Mouse (Mus musculus) lung, embryonic 15.5 days (tissue): ENCODE data around the gene Cbx7. TPM values are rescaled to one million over a fixed set of nuclear protein-coding genes. Genes with fewer than 3 reads are reported as not detected.

Experiments
- ATAC-seq: fragments of 200-750 bp; cut with Nextera tagmentation; 2 replicates; pipeline ENCODE4 v1.8.0; 2017; ENCODE audit warnings: moderate number of reproducible peaks, borderline replicate concordance; ENCODE audit not compliant: low FRiP score, low TSS enrichment; ENCODE audit errors: extremely low read depth
- H3K27ac ChIP-seq: fragments of 300-500 bp; sonication (generic); 2 replicates; pipeline ENCODE4 v1.5.1; 2015; ENCODE audit warnings: moderate library complexity, mild to moderate bottlenecking, inconsistent platforms
- H3K27me3 ChIP-seq: fragments of 300-500 bp; sonication (generic); 2 replicates; pipeline ENCODE4 v1.6.1; 2015; ENCODE audit warnings: inconsistent platforms
- H3K36me3 ChIP-seq: fragments of 300-500 bp; sonication (generic); 2 replicates; pipeline ENCODE4 v1.6.1; 2015; ENCODE audit warnings: inconsistent platforms
- H3K4me1 ChIP-seq: fragments of 300-500 bp; sonication (generic); 2 replicates; pipeline ENCODE4 v1.6.1; 2015; ENCODE audit warnings: inconsistent platforms
- H3K4me2 ChIP-seq: fragments of 300-500 bp; sonication (generic); 2 replicates; pipeline ENCODE4 v1.6.1; 2015; ENCODE audit warnings: inconsistent platforms, mild to moderate bottlenecking, moderate library complexity
- H3K4me3 ChIP-seq: fragments of 300-500 bp; sonication (generic); 2 replicates; pipeline ENCODE4 v1.5.1; 2015; ENCODE audit warnings: mild to moderate bottlenecking, inconsistent platforms
- H3K9ac ChIP-seq: fragments of 300-500 bp; sonication (generic); 2 replicates; pipeline ENCODE4 v1.6.1; 2015; ENCODE audit warnings: inconsistent platforms
- H3K9me3 ChIP-seq: fragments of 300-500 bp; sonication (generic); 2 replicates; pipeline ENCODE4 v1.6.1; 2016; ENCODE audit warnings: inconsistent platforms
- WGBS: fragments of 180-500 bp; shearing (Covaris S2); methylation state at CpG from one replicate; pipeline ENCODE4 v1.1.7; 2015; 5-methylcytosine and 5-hydroxymethylcytosine counted together
- polyA plus RNA-seq: library from polyadenylated mRNA; unstranded; fragments of >200 nt; fragmentation: Nextera tagmentation; extraction: Ambion mirVana; gene quantifications from 2 replicates; pipeline ENCODE4 v1.2.1, GENCODE M21; 2015

Gene Cbx7
- polyA plus RNA-seq, 1 experiment from 2014 or later: 2.8 TPM

GRCm38 (mm10) chr15:79932323-79932987 lies 38.5 kb downstream of the Cbx7 start:
- peak overlapping the region; percentile 92 for H3K4me2 ChIP-seq
- ATAC-seq: peak; percentile 53
- peaks cover 39% of the 10 kb centered on the region for H3K4me1 ChIP-seq
- peaks cover 48% of the 10 kb centered on the region for H3K27me3 ChIP-seq
- no peaks in the 10 kb centered on the region for H3K36me3 ChIP-seq
- peak overlapping the region; percentile 50; the same call in 1 of the 2 replicates for H3K27ac ChIP-seq
- no peaks in the 10 kb centered on the region for H3K9me3 ChIP-seq
- peak overlapping the region; percentile 63 for H3K4me3 ChIP-seq
- WGBS: 2% methylated on average over 60 of the region's 62 CpGs
- H3K9ac ChIP-seq: peak overlapping the region; percentile 37; the same call in 1 of the 2 replicates

DNA sequence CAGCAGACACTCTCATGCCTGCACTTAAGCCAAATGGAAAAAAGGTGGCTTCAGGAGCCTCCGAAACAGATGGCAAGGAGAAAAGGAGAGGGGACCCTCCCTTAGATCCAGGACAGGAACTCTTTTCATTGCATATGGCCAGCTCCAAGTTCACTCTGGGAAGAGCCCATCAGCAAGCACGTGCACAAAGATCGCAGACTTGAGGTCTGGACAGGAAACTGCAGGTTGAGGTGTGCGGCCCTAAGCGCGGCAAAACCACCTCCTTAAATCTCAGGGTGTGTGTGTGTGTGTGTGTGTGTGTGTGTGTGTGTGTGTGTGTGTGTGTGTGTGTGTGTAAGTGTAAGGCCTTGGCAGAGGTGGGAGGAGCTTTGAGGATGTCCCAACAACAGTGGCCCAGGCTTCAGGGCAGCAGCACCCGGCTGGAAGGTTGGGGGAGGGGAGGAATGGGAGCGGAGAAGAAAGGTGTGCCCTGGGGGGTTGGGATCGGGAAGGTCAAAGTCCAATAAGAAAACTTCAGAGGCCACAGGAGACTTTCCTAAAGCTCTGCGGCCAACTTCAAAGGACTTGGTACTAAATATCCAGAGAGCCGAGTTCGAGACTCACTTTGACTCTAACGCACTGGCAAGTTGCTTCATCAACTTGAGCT lies 39.3 kb downstream of the Cbx7 start:
- ATAC-seq: no peak
- H3K27me3 ChIP-seq: peaks cover 48% of the 10 kb centered on the region
- H3K4me3 ChIP-seq: peak overlapping the region; percentile 63
- H3K9me3 ChIP-seq: no peaks in the 10 kb centered on the region
- H3K27ac ChIP-seq: no peak overlapping the region
- H3K4me1 ChIP-seq: peaks cover 44% of the 10 kb centered on the region
- H3K4me2 ChIP-seq: peak overlapping the region; percentile 92
- WGBS: 20% methylated on average over 13 of the region's 13 CpGs
- H3K36me3 ChIP-seq: no peaks in the 10 kb centered on the region
- no peak overlapping the region; the same call in 1 of the 2 replicates for H3K9ac ChIP-seq

DNA sequence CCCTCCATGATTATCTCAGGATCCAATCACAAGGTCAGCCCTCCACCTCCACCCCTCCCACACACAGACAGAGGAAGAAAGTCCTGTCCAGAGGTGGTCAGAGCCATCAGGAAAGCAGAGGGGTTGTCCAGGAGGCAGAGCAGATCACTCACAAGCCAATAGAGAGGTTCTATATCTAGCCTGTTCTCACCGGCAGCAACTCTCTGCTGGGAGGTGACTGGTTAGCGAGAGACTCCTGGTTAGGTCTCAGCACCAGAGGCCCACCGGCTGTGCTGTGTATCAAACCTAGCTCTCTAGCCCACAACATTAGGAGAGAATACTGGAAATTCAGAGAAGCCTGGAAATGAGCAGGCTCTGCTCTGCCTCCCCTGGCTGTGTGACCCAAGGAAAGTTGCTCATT lies 41.2 kb downstream of the Cbx7 start:
- Histone ChIP-seq H3K27ac (no peak overlapping the region), H3K4me3 (no peak overlapping the region), H3K4me2 (no peak overlapping the region), H3K9me3 (no peaks in the 10 kb centered on the region), H3K9ac (no peak overlapping the region), H3K36me3 (no peaks in the 10 kb centered on the region), H3K4me1 (peaks cover 40% of the 10 kb centered on the region), H3K27me3 (peaks cover 43% of the 10 kb centered on the region)
- 92% methylated on average over 3 of the region's 3 CpGs for WGBS
- no peak for ATAC-seq

- H3K27ac ChIP-seq: 0 out of 2 replicates have a peak overlapping the region, but pooled peaks have one; percentile 26
- H3K4me2 ChIP-seq: no peak overlapping the region
- no peak overlapping the region for H3K4me3 ChIP-seq
- WGBS: 78% methylated on average over 2 of the region's 2 CpGs
- peaks cover 33% of the 10 kb centered on the region for H3K27me3 ChIP-seq
- no peak overlapping the region for H3K9ac ChIP-seq
- H3K36me3 ChIP-seq: no peaks in the 10 kb centered on the region
- no peak for ATAC-seq
- H3K4me1 ChIP-seq: peaks cover 30% of the 10 kb centered on the region
- H3K9me3 ChIP-seq: no peaks in the 10 kb centered on the region
Measured at GRCm38 (mm10) chr15:79928736-79929135, 42.2 kb downstream of the Cbx7 start.

- Histone ChIP-seq H3K4me2 (peak overlapping the region; percentile 71), H3K4me1 (peaks cover 26% of the 10 kb centered on the region), H3K27me3 (peaks cover 28% of the 10 kb centered on the region), H3K9ac (peak overlapping the region; percentile 48; the same call in 1 of the 2 replicates), H3K36me3 (no peaks in the 10 kb centered on the region), H3K4me3 (peak overlapping the region; percentile 55), H3K9me3 (no peaks in the 10 kb centered on the region), H3K27ac (peak overlapping the region; percentile 26; the same call in 1 of the 2 replicates)
- ATAC-seq: no peak
- 75% methylated on average over 3 of the region's 3 CpGs for WGBS
Measured at GRCm38 (mm10) chr15:79928316-79928715, 42.6 kb downstream of the Cbx7 start.

DNA sequence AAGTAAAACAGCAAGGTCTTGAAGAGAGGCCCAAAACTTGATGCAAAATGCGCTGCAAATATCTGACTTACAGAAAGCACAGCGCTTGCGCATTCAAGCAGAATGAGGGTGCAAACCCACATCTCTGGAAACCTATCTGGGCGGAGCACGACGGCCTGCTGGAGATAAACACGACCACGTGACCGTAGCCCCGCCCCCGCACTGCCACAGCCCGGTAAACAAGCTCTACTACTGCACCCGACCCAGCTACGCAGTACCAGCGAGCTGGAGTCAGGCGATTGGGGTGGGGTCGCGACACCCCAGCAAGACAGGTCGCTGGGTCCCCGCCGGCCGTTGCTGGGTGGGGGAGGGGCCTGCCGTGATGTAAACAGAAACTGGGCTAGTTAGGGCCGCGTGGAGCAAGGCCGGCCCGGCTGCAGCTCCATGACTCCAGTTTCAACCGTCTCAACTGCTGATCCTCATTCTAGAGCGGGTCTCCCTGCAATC lies 43.2 kb downstream of the Cbx7 start:
- Histone ChIP-seq H3K9me3 (no peaks in the 10 kb centered on the region), H3K27me3 (peaks cover 22% of the 10 kb centered on the region), H3K27ac (peak overlapping the region; percentile 26), H3K36me3 (no peaks in the 10 kb centered on the region), H3K9ac (peak overlapping the region; percentile 48), H3K4me2 (peak overlapping the region; percentile 71), H3K4me3 (peak overlapping the region; percentile 55), H3K4me1 (peaks cover 20% of the 10 kb centered on the region)
- ATAC-seq: peak; percentile 80
- under 1% methylated on average over 29 of the region's 29 CpGs for WGBS

GRCm38 (mm10) chr15:79926856-79927416 lies 44.0 kb downstream of the Cbx7 start:
- H3K9me3 ChIP-seq: no peaks in the 10 kb centered on the region
- peak overlapping the region; percentile 71 for H3K4me2 ChIP-seq
- WGBS: 75% methylated on average over 11 of the region's 11 CpGs
- H3K27me3 ChIP-seq: peaks cover 15% of the 10 kb centered on the region
- H3K4me1 ChIP-seq: peaks cover 15% of the 10 kb centered on the region
- no peak for ATAC-seq
- H3K27ac ChIP-seq: peak overlapping the region; percentile 26; the same call in 1 of the 2 replicates
- H3K9ac ChIP-seq: peak overlapping the region; percentile 48; the same call in 1 of the 2 replicates
- peak overlapping the region; percentile 55 for H3K4me3 ChIP-seq
- H3K36me3 ChIP-seq: no peaks in the 10 kb centered on the region

- no peaks in the 10 kb centered on the region for H3K9me3 ChIP-seq
- no peaks in the 10 kb centered on the region for H3K27me3 ChIP-seq
- H3K9ac ChIP-seq: no peak overlapping the region
- 36% methylated on average over 2 of the region's 2 CpGs for WGBS
- no peak for ATAC-seq
- no peak overlapping the region for H3K27ac ChIP-seq
- H3K36me3 ChIP-seq: no peaks in the 10 kb centered on the region
- H3K4me1 ChIP-seq: no peaks in the 10 kb centered on the region
- H3K4me2 ChIP-seq: no peak overlapping the region
- H3K4me3 ChIP-seq: no peak overlapping the region
Measured at GRCm38 (mm10) chr15:79919787-79920186, 51.1 kb downstream of the Cbx7 start.

GRCm38 (mm10) chr15:79918485-79918884 lies 52.4 kb downstream of the Cbx7 start:
- Histone ChIP-seq H3K4me1 (no peaks in the 10 kb centered on the region), H3K27me3 (no peaks in the 10 kb centered on the region), H3K9ac (no peak overlapping the region), H3K36me3 (no peaks in the 10 kb centered on the region), H3K4me3 (no peak overlapping the region), H3K9me3 (no peaks in the 10 kb centered on the region), H3K4me2 (no peak overlapping the region), H3K27ac (no peak overlapping the region)
- ATAC-seq: no peak
- WGBS: 81% methylated on average over 16 of the region's 16 CpGs

DNA sequence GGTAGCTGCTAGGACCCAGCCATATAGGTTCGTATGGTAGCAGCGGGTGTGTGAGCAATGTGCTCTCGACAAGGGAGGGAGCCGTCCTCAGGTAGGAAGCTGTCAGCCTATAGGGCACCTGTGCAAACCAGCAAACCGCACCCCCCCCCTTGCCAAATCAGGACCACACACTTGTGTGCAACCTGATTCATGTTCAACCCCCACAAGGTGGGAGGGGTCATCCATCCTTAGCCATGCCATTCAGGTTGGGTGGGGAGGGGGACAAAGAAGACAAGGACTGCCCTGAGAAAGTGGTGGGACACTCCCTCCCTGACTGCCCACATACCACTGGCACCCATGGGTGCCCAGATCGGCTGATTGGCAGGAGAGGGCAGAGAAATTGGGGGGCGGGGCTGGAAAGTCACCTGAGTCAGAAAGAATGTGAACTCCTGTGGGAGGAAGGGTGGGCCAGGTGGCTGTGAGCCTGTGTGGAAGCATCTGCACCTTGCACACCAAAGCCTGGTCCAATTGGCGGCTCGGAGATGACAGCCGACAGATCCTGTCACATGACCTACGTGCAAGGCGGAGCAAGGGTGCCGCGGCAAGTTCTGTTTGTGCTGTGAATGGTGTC lies 53.7 kb downstream of the Cbx7 start:
- no peak for ATAC-seq
- no peaks in the 10 kb centered on the region for H3K36me3 ChIP-seq
- no peak overlapping the region for H3K27ac ChIP-seq
- H3K4me2 ChIP-seq: no peak overlapping the region
- H3K9me3 ChIP-seq: no peaks in the 10 kb centered on the region
- no peak overlapping the region for H3K9ac ChIP-seq
- H3K4me3 ChIP-seq: no peak overlapping the region
- H3K27me3 ChIP-seq: no peaks in the 10 kb centered on the region
- no peaks in the 10 kb centered on the region for H3K4me1 ChIP-seq
- 91% methylated on average over 14 of the region's 14 CpGs for WGBS

GRCm38 (mm10) chr15:79916150-79916549 lies 54.8 kb downstream of the Cbx7 start:
- no peak for ATAC-seq
- WGBS: 62% methylated on average over 5 of the region's 5 CpGs
- Histone ChIP-seq H3K9me3 (no peaks in the 10 kb centered on the region), H3K4me3 (no peak overlapping the region), H3K27ac (no peak overlapping the region), H3K9ac (no peak overlapping the region), H3K4me2 (no peak overlapping the region), H3K4me1 (no peaks in the 10 kb centered on the region), H3K27me3 (no peaks in the 10 kb centered on the region), H3K36me3 (no peaks in the 10 kb centered on the region)
